Mouse (Mus musculus): ENCODE data around the gene Vwa5b2. TPM values are rescaled to one million over a fixed set of nuclear protein-coding genes. Genes with fewer than 3 reads are reported as not detected.

Vwa5b2 gene
- polyA plus RNA-seq, 1 experiment, result 4.1 TPM

Other genes with a start within 250 kb of the Vwa5b2 start
- gene Abcc5, start 163.1 kb upstream of the Vwa5b2 start, polyA plus RNA-seq (2012; rRNA removed), result 128 and 170 TPM in 2 replicates
- gene Eif2b5, start 90.7 kb upstream of the Vwa5b2 start, polyA plus RNA-seq (2012; rRNA removed), result 33.2 and 34.2 TPM in 2 replicates
- 22.5 and 38.0 TPM in 2 replicates for gene Dvl3, start 72.5 kb upstream of the Vwa5b2 start, polyA plus RNA-seq (2012; rRNA removed)
- 411 and 488 TPM in 2 replicates for gene Ap2m1, start 54.0 kb upstream of the Vwa5b2 start, polyA plus RNA-seq (2012; rRNA removed)
- gene Abcf3, start 40.9 kb upstream of the Vwa5b2 start, polyA plus RNA-seq (2012; rRNA removed), result 40.8 and 41.5 TPM in 2 replicates
- 7.5 and 10.4 TPM in 2 replicates for gene Eef1akmt4, start 22.1 kb downstream of the Vwa5b2 start, polyA plus RNA-seq (2012; rRNA removed)
- not detected in 2 replicates for gene Gm49333, start 22.1 kb downstream of the Vwa5b2 start, polyA plus RNA-seq (2012; rRNA removed)
- 12.4 and 16.1 TPM in 2 replicates for gene Alg3, start 22.3 kb downstream of the Vwa5b2 start, polyA plus RNA-seq (2012; rRNA removed)
- gene Camk2n2, start 31.8 kb downstream of the Vwa5b2 start, polyA plus RNA-seq (2012; rRNA removed), result 1.8 and 1.9 TPM in 2 replicates
- 2.1 and 2.5 TPM in 2 replicates for gene Ece2, start 40.4 kb downstream of the Vwa5b2 start, polyA plus RNA-seq (2012; rRNA removed)
- 126 and 133 TPM in 2 replicates for gene Psmd2, start 62.2 kb downstream of the Vwa5b2 start, polyA plus RNA-seq (2012; rRNA removed)
- 199 and 209 TPM in 2 replicates for gene Eif4g1, start 78.8 kb downstream of the Vwa5b2 start, polyA plus RNA-seq (2012; rRNA removed)
- gene Fam131a, start 103.8 kb downstream of the Vwa5b2 start, polyA plus RNA-seq (2012; rRNA removed), result 14.4 and 18.1 TPM in 2 replicates
- gene Polr2h, start 128.2 kb downstream of the Vwa5b2 start, polyA plus RNA-seq (2012; rRNA removed), result 36.3 and 40.9 TPM in 2 replicates
- 12.8 and 14.0 TPM in 2 replicates for gene Clcn2, start 128.3 kb downstream of the Vwa5b2 start, polyA plus RNA-seq (2012; rRNA removed)
- 18.1 and 18.5 TPM in 2 replicates for gene Chrd, start 143.7 kb downstream of the Vwa5b2 start, polyA plus RNA-seq (2012; rRNA removed)
- gene Thpo, start 145.0 kb downstream of the Vwa5b2 start, polyA plus RNA-seq (2012; rRNA removed), result 3.0 and 3.4 TPM in 2 replicates